Mouse (Mus musculus) T-helper 2 cell (primary cell): ENCODE results near the gene Hira.
"Not testable (repeated sequence)": the region's sequence is repeated elsewhere in the genome, so short reads cannot be mapped to it uniquely, and the experiment has no call there.

Source experiments
- in situ Hi-C: fragments of 300-600 bp; cut with MboI, MseI; formaldehyde crosslinking; loops from one replicate; pipeline ENCODE4 v1.15.1; 2025; ENCODE audit warnings: high pct_unique_total_duplicates

Gene Hira

GRCm38 (mm10) chr16:18876442-18877308 is at the start of gene Hira, which contains the start of gene Mrpl40:
Gene Hira (plus strand): TSS chr16:18877037.
Gene Mrpl40 (minus strand): TSS chr16:18876862.
- in situ Hi-C loops: no loop called here

GRCm38 (mm10) chr16:18828630-18829029 is 48.2 kb upstream of the Hira start:
- in situ Hi-C loops: no loop called here

GRCm38 (mm10) chr16:18829102-18829501 is 47.7 kb upstream of the Hira start:
- in situ Hi-C loops: no loop called here

- in situ Hi-C loops: no loop called here
These were observed 43.4 kb upstream of the Hira start for GRCm38 (mm10) chr16:18833486-18833885.

GRCm38 (mm10) chr16:18836073-18836467 is 40.8 kb upstream of the Hira start:
- in situ Hi-C loops: no loop called here

GRCm38 (mm10) chr16:18836468-18837208 is 40.2 kb upstream of the Hira start, which contains the start of the genes 2510002D24Rik and Gm28539:
Gene 2510002D24Rik (plus strand): TSS chr16:18836578.
Gene Gm28539 (plus strand): TSS chr16:18836584.
- in situ Hi-C loops: no loop called here

- in situ Hi-C loops: no loop called here
These were observed 38.5 kb upstream of the Hira start for GRCm38 (mm10) chr16:18838346-18838745.

GRCm38 (mm10) chr16:18846301-18846820 is 30.5 kb upstream of the Hira start:
- in situ Hi-C loops: no loop called here

GRCm38 (mm10) chr16:18849521-18850190 is 27.2 kb upstream of the Hira start:
- in situ Hi-C loops: not testable (repeated sequence)

GRCm38 (mm10) chr16:18858551-18858950 is 18.3 kb upstream of the Hira start:
- in situ Hi-C loops: no loop called here

- in situ Hi-C loops: loop anchor here (5.0 kb wide), 1 partner anchor 168 kb away; no protein-coding TSS in a partner anchor
These were observed 16.7 kb upstream of the Hira start for GRCm38 (mm10) chr16:18860186-18860585.

GRCm38 (mm10) chr16:18870495-18870894 is 6.3 kb upstream of the Hira start:
- in situ Hi-C loops: not testable (repeated sequence)

- in situ Hi-C loops: no loop called here
These were observed 771 bp upstream of the Hira start for GRCm38 (mm10) chr16:18876091-18876441.

- in situ Hi-C loops: no loop called here
These were observed 701 bp downstream of the Hira start for GRCm38 (mm10) chr16:18877386-18878090.

- in situ Hi-C loops: no loop called here
These were observed 1.4 kb downstream of the Hira start for GRCm38 (mm10) chr16:18878091-18878720.

GRCm38 (mm10) chr16:18884044-18884443 is 7.2 kb downstream of the Hira start:
- in situ Hi-C loops: loop anchor here (10.0 kb wide), 1 partner anchor 61 kb away; no protein-coding TSS in a partner anchor

GRCm38 (mm10) chr16:18893840-18894372 is 17.1 kb downstream of the Hira start:
- in situ Hi-C loops: no loop called here

- in situ Hi-C loops: no loop called here
These were observed 18.4 kb downstream of the Hira start for GRCm38 (mm10) chr16:18895249-18895648.

- in situ Hi-C loops: no loop called here
These were observed 19.6 kb downstream of the Hira start for GRCm38 (mm10) chr16:18896429-18896828.

GRCm38 (mm10) chr16:18905648-18906047 is 28.8 kb downstream of the Hira start:
- in situ Hi-C loops: no loop called here
